Comparison of ENCODE assay signal across 10 mouse cellular contexts in genomic region chr2:167844556-167844955, GRCm38 (mm10).
DNase-seq lines count a peak whose midpoint lies in the region; ATAC-seq lines count a peak whose summit lies in the region.
"Had no signal": no experiment of that assay in that cellular context is flagged by ENCODE, and none has a peak within 500 bp of the region (broad histone marks: within the 10 kb centered on the region; RNA-seq: fewer than 3 reads in every experiment).

No protein-coding gene starts in this region.

- H3K4me2 ChIP-seq in intestine, embryonic 16.5 days (ENCODE audit: low read depth, low read length): no peak overlapping the region
- no peak overlapping the region for H3K4me2 ChIP-seq in intestine, embryonic 15.5 days (replicated peaks)
- no peak overlapping the region for H3K4me2 ChIP-seq in midbrain, embryonic 14.5 days (ENCODE audit: low read length)
- H3K4me2 ChIP-seq: midbrain, embryonic 11.5 days had no signal

- no peak overlapping the region for H3K27ac ChIP-seq in intestine, embryonic 16.5 days (ENCODE audit: low read length)
- no peak overlapping the region for H3K27ac ChIP-seq in intestine, embryonic 15.5 days
- no peak overlapping the region for H3K27ac ChIP-seq in midbrain, embryonic 14.5 days (replicated peaks; ENCODE audit: low read depth, low read length)

- H3K36me3 ChIP-seq in intestine, embryonic 16.5 days (ENCODE audit: control insufficient read depth, insufficient read depth, low read length): no peaks in the 10 kb centered on the region
- no peaks in the 10 kb centered on the region for H3K36me3 ChIP-seq in intestine, embryonic 15.5 days
- no peaks in the 10 kb centered on the region for H3K36me3 ChIP-seq in midbrain, embryonic 14.5 days (ENCODE audit: control insufficient read depth, insufficient read depth, low read length)

- 74% methylated on average over 7 of the region's 7 CpGs for WGBS in intestine, embryonic 16.5 days
- 75% methylated on average over 7 of the region's 7 CpGs for WGBS in intestine, embryonic 15.5 days
- WGBS in midbrain, embryonic 14.5 days: 86% methylated on average over 7 of the region's 7 CpGs

- no peaks in the 10 kb centered on the region for H3K9me3 ChIP-seq in intestine, embryonic 16.5 days (ENCODE audit: control insufficient read depth, low read length)
- no peaks in the 10 kb centered on the region for H3K9me3 ChIP-seq in intestine, embryonic 15.5 days
- H3K9me3 ChIP-seq in midbrain, embryonic 14.5 days (ENCODE audit: control insufficient read depth, low read length): no peaks in the 10 kb centered on the region

- H3K27me3 ChIP-seq in intestine, embryonic 16.5 days (replicated peaks; ENCODE audit: control insufficient read depth, insufficient read depth, low read length): no peaks in the 10 kb centered on the region
- H3K27me3 ChIP-seq in intestine, embryonic 15.5 days (replicated peaks): no peaks in the 10 kb centered on the region
- H3K27me3 ChIP-seq in midbrain, embryonic 14.5 days (ENCODE audit: control insufficient read depth, insufficient read depth, low read length): no peaks in the 10 kb centered on the region

- H3K4me1 ChIP-seq in intestine, embryonic 16.5 days (ENCODE audit: control insufficient read depth, insufficient read depth, low read length): peaks cover 8% of the 10 kb centered on the region
- H3K4me1 ChIP-seq in intestine, embryonic 15.5 days (replicated peaks): peaks cover 16% of the 10 kb centered on the region
- H3K4me1 ChIP-seq in midbrain, embryonic 14.5 days (ENCODE audit: control insufficient read depth, insufficient read depth, low read length): no peaks in the 10 kb centered on the region

- 0 out of 2 replicates have a peak, but pooled peaks have one; percentile 38 for ATAC-seq in intestine, embryonic 16.5 days
- ATAC-seq in intestine, embryonic 15.5 days: no peak
- no peak for ATAC-seq in midbrain, embryonic 14.5 days (ENCODE audit: low FRiP score, low TSS enrichment)

- H3K9ac ChIP-seq in intestine, embryonic 16.5 days (ENCODE audit: low read depth, low read length): no peak overlapping the region
- no peak overlapping the region for H3K9ac ChIP-seq in intestine, embryonic 15.5 days
- no peak overlapping the region for H3K9ac ChIP-seq in midbrain, embryonic 14.5 days (replicated peaks; ENCODE audit: low read length)

- peak; percentile 70 for DNase-seq in adrenal gland, adult 8-10 months
- peak; percentile 89 for DNase-seq in heart, adult 9 months (ENCODE audit: low spot score in 2 of 2)
- peak; percentile 87 for DNase-seq in kidney, postnatal 14 days
- no peak for DNase-seq in cerebellum, adult 11 months
- DNase-seq in midbrain, embryonic 14.5 days: no peak
- DNase-seq in thymus, adult 18-20 months: no peak
- DNase-seq: B cell, adult 2 months had no signal

- no peak overlapping the region for H3K4me3 ChIP-seq in intestine, embryonic 16.5 days (ENCODE audit: low read length)
- H3K4me3 ChIP-seq in intestine, embryonic 15.5 days (replicated peaks): no peak overlapping the region
- H3K4me3 ChIP-seq in midbrain, embryonic 14.5 days (replicated peaks; ENCODE audit: low read depth, low read length): no peak overlapping the region

Comparison
In these comparisons a context has a peak if more than half of its experiments do, and no peak if none do; other contexts are left out.
1. DNase-seq: peak in adrenal gland, adult 8-10 months (single experiment), heart, adult 9 months (2 of 2) and kidney, postnatal 14 days (single experiment); none in cerebellum, adult 11 months (single experiment), midbrain, embryonic 14.5 days (single experiment) and thymus, adult 18-20 months (0 of 2).